Mouse (Mus musculus) CD4-positive helper T cell, adult 2 months (primary cell): ENCODE measurements around the gene Prune2.
"Not testable (repeated sequence)": the region's sequence is repeated elsewhere in the genome, so short reads cannot be mapped to it uniquely, and the experiment has no call there.

Experiments
- DNase-seq: peaks from one replicate; pipeline ENCODE4 v3.0.0-alpha.2; 2012; ENCODE audit warnings: low read depth, missing footprints, low spot score

The Prune2 gene

DNA sequence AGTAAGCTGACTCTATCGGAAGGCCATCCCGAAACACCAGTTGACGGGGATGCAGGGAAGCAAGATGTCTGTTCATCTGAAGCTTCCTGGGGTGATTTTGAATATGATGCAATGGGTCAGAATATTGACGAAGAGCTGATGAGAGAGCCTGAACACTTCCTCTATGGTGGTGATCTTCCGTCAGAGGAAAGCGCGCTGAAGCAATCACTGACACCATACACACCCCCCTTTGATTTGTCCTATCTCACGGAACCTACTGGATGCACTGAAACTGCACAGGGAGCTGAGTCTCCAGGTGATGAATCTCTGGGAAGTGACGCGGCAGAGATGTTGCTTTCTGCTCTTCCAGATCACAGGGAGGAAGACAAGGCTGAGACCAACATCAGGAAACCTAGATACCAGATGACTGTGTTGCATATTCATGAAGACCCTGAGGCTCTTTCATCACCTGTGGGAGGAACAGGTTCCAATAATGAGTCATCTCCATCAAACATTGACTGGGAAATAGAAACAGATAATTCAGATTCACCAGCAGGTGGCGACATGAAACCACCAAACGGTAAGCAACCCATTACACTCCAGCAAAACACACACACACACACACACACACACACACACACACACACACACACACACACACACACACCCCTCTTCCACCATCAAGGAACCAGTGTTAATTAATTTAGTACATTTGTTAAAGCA, 168.3 kb downstream of the Prune2 start:
- DNase-seq = peak; percentile 51

DNA sequence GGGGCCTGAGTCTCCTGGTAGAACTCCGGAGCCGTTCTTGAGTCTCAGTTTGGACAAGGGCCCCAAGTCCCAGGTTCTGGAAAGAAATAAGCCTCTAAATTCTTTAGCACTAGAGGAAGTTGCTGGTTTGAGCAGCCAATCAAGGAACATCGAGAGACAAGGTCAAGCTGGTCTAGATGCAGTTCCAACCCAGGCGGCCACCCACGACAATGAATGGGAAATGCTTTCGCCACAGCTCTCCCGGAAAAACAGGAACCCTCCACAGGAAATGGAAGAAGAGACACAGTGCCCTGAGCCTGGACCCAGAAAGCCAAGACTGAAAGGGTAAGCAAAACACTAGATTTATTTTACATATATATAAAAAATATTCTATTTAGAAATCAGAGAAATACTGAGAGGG, 169.5 kb downstream of the Prune2 start:
- no peak for DNase-seq

DNA sequence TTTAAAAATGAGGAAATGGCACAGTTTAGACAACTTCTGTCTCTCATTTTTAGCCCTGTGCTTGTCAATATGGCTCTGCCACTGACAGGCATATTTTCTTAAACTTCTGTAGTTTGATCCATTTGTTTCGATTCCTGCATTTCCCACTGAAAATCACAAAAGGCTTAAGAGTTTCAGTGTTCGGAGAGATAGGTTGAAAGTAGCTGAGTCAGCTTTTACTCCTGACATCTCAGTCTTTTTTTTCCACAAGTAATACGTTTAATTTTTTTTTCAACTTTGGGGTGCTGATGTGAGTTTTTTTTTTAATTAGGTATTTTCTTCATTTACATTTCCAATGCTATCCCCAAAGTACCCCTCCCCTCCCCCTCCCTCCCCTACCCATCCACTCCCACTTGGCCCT, 174.6 kb downstream of the Prune2 start:
- DNase-seq = no peak

DNA sequence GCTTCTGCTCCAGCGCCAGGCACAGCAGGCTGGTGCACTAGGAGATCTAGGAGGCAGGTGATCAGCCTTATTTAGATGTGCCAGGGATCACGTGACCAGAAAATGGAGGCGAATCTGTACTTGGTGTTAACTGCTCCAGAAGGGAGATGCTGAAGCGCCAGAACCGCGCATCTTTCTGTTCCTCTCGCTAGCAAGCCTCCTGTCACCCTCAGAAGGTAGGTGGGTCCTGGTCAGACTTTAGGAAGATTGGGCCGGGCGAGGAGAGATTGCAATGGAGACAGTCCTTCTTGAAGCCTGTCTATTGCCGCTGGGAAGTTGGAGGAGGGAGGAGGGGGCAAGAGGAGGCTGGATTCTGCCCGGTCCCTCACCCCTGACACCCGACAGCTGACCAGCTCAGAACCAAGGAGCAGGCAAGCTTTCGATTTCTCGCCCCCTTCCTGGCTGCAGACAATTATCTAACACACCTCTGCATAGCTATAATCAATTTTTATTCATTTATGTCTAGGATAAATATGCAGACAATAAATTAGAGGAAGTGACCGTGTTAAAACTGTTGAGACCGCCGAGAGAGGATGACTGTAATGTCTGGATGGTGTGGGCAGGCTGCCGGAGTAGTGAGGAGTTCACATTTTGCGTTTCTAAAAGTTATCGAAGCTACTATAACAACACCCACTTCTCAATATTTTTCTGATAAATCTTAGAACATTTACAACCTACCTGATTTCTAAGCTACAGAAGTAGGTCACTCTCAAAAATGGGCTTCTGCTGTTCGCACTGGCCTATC, 181.0 kb downstream of the Prune2 start:
- peak; percentile 8 for DNase-seq

DNA sequence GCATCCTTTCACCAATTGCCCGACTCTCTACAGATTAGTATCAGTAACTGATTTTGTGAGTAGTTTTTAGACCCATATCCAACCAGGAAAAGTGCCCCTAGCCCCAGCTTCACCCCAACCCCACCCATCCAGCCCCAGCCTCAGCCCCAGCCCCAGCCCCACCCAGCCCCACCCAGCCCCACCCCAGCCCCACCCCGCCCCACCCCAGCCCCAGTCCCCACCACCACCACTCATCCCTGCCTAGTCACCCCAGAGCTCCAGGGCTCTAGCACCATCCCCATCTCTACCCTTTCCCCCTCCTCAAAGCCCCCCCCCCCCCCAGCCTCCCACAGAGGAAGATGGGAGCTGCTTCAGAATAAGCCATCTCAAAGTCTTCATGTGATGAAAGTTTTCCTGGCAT, 181.7 kb downstream of the Prune2 start:
- DNase-seq = no peak

DNA sequence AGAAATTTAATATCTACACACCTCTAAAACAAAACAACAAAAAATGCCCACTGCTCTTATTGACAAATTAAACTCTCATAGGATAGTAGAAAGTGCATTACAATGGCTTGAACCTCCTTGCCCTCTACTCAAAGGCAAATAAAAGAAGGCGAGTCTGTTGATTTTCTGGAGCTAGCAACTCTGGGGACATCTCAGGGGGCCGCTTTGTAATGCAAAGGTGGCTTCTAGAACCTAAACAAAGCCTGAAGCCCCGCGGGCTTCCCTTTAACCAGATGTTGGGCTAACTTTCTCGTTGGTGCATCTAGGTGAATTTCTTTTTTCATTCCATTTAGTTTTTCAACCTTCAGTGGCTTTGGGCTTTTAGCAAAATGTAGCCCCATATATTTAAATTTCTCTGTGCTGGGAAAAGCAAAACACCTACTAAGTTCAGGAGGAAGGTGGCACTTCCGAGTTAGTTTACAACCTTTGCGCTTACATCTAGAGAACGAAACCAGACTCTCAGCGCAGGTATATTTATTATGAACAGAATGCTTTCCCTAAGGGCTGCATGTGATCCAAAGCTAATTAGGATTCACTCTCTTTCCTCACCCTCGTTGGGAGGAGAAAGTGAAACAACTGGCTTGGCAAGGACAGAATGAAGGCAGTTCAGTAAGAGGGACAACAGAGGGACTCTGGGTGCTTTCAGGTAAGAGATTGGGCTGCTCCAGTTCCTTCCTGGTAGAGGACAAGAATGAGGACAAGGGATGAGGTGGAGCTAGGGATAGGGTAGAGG, 182.4 kb downstream of the Prune2 start:
- DNase-seq = no peak

DNA sequence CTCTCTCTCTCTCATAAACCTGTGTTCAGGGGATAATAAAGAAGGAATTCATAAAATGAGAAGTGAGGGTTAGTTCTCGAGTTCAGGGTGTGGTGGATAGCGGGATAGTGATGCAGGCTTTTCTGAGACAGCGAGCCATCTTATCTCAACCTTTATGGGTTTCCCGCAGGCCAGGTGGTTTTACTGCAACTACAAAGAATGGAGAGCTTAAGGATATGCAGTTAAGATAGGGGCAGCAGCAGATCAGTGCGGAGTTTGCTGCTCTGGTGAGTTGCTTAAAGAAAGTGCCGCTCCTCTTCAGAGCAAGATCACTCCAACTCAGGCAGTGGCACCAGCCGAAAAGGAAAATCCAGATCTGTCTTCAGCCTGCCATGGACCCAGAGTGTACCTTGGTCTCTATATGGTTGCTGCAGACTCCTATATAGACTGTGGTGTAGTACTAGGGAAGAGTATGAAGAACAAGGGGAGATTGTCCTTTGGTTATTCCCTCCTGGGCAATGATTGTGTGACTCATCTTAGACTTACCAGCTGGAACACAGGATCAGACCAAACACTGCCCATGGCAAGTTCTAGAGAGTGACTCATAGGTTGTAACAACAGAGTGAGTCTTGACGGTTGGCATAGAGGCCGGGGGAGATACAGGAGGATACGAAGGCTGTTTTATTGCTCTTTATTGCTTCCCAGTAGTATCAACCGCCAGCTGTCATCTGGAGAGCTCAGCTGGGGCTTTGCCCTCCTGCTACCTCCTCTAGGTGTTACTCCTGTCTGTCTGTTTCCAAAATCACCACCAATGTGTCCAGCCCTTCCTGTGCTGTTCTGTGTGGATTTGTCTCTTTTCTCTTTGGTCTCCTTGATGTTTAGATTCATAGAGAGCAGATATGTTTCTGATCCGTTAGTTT, 184.3 kb downstream of the Prune2 start:
- DNase-seq = no peak

DNA sequence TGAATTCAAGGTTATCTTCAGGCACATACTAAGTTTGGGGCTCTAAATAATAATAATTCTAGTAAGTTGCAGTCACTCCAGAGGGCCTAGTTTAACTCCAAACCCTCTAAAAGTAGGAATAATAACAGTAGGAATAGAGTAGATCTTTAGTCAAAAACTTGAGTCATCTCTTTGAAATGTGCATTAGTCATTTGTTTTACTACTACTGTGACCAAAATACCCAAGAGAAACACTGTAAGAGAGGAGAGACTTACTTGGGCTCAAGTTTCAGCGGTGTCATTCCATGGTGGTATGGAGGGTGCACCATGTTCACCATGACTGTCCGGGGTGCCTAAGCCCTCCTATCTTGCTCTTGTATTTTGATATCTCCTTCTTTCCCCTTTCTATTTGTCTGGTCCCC, 187.3 kb downstream of the Prune2 start:
- DNase-seq = no peak

DNA sequence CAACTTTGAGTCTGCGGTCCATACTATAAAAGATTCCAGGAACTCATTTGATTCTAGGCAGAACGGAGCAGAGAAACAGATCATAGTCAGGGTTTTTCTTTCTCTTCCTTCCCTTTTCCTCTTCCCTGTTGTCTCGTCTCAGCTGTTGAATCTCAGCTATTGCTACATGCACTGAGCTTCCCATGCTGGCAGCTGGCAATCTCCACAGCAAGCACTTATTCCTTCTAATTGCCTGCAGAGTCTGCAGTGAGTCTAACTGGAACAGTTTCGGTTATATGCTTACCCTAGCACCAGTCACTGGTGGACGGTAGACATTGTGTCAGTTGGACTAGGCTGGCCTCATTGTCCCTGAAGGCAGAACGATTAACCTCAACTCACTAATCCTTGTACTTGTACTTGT, 188.3 kb downstream of the Prune2 start:
- DNase-seq = no peak

DNA sequence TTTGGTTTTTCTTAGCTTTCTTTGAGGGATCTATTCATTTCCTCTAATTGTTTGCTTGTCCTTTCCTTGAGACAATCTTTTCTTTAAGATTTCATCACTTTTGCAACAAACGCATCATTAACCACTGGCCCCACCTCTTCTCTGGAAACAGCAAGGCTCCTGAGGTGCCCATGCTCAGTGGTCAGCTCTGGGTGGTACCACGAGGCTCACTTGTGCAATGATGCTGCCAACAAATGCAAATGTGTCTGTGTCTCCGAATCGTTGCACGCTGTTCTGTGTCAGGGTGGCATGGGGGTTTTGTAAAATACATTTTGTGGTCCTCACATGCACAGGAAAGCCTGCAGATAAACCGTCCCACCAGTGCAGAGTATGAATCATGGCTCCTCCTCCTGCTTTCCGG, 194.1 kb downstream of the Prune2 start:
- DNase-seq = no peak

DNA sequence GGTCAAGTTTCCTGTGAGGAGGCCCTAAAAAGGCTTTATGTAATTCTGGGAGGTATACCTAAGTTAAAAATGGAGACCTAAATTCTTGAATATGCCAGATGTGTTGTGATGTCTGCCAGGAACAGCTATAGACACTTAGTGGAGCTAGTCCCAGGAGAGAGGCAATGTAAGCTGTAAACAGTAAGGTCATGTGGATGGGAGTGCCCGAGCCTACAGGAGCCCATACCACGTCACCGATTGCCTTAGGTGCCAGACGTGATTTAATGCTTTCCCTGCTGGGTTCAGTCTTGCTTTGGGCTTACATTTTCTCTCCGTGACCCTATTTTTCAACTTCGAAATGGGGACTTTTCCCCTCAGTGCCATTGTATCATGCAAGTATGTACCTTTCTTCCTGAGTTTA, 195.9 kb downstream of the Prune2 start:
- no peak for DNase-seq

DNA sequence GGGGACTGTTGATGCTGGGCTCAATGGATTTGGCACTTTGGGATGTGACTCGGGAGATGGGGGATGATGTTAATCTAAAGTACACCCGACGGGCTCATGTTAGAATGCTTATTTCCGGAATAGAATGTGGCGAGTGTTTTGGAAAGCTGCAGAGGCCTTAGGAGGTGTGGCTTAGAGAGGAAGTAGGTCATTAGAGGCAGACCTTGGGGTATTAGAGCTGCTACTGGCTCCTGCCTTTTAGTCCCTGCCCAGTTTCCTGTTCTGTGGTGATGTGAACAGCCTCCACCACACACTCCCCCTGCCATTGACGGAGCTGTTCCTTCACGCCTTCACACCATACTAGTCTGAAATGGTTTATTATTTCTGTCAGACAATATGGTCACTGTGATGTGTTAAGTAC, 196.5 kb downstream of the Prune2 start:
- DNase-seq = no peak

DNA sequence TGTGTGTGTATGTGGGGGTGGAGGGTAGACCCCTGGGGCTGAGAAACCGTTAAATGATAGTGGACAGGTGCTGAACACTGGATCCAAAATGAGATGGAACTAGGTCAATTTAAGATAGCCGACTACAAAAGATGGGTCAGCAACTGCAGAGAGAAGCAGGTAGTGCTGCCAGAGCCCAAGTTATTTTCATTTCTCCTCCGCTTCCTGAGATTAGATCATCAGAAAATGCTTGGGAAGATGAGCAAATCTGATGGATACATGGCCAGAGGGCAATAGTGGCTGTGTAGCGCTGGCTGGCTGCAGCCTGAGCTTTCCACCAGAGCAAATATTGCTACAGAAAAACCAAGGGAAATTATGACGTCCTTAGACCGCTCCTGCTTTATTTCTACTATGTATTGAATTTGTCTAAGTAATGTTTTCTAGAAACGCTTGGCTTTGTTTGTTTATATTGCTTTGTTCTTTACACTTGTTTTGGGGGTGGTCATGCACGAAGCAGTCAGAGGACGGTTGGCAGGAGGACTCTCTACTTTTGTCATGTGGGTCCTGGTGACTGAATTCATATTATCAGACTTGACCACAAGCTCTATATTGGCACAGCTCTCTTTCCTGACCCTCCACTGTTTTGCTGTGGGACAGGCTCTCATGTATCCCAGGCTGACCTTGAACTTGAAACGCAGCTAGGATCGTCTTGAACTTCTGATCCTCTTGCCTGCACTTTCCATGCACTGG, 198.2 kb downstream of the Prune2 start:
- DNase-seq = no peak

DNA sequence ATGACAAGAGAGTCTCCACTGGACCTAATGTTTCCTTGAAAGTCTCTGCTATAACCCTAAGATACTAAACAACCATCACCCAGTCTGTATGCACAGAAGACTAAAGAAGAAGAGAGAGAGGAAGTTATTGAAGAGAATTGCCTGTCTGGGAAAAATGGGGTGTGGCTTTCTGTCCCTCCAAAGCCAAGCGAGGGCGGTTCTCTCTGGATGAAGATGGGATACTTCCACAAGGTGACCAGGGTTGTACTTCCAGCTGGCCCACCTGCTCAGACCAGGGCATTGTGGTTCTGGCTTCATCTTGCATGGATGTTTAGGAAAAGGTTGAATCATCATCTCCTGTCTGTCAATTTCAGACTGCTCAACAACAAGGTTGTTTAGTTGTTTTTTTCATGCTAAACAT, 199.3 kb downstream of the Prune2 start:
- no peak for DNase-seq

DNA sequence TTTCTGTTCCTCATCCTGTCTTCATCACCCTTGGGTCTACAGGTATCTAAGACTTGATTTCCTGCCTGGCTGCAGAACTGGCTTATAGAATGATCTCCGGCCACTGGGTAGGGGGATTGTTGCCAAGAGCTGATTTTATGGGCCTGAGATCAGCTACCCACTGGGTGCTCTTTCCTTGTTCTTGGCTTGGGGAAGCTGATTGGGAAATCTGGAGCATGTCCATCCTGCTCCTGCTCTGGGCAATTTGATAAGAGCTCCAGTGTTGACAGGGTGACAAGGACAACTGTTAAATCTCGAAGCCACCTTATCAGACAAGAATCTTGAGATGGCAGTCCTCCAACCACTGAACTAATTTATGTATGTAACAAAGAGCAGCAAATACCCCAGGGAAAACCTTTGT, 203.8 kb downstream of the Prune2 start:
- DNase-seq = no peak

DNA sequence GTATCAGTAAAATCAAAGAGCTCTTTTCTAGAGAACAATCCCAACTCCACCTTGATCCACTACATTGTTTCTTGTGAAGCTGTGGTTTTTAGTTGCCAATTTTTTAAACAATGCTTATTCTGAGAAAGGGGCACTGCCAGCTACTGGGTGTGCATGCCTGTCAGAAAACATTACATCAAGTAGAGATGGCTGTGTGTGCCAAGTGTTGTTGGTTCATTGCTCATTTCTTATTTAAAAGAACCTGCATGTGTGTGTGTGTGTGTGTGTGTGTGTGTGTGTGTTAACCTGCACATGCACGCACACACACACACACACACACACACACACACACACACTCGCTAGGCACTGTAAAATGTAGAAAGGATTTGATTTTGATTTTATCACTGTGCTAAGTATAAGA, 204.3 kb downstream of the Prune2 start:
- DNase-seq = no peak

DNA sequence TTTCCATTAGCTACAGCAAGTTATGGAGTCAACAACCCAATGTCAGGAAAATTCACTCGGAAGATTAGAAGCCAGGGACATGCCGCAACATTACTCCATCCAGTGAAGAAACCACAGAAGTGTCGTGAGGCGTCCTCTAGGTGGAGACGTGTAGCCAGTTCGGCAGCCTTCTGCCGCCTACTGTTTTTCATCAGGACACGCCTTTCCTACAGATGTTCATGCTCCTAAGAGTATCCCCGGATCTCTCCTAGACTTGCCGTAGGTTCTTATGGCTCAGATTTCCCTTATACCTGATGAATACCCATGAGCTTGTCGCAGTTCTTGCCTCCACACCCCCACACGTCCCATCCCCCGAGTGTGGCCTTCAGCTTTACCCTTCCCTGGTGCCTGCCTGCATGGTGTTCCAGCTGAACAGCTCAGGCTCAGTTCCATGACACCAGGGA, 207.6 kb downstream of the Prune2 start:
- DNase-seq = peak; percentile 57

DNA sequence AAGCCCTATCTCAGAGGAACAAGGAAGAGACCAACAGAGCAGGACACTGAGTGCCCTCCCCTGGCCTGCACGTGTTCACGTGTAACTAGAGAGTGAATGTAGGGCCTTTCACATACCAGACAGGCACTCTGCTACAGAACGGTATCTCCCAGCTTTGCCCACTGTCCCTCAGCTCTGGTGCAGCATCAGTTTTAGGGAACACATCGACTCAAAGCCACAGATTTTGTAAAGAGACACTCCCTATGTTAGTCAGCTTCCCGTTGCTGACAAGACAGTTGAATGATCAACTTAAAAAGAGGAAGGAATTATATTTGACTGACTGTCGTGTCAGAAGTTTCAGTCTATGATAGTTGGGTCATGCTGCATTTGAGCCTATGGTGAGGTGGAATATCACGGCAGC, 210.4 kb downstream of the Prune2 start:
- no peak for DNase-seq

DNA sequence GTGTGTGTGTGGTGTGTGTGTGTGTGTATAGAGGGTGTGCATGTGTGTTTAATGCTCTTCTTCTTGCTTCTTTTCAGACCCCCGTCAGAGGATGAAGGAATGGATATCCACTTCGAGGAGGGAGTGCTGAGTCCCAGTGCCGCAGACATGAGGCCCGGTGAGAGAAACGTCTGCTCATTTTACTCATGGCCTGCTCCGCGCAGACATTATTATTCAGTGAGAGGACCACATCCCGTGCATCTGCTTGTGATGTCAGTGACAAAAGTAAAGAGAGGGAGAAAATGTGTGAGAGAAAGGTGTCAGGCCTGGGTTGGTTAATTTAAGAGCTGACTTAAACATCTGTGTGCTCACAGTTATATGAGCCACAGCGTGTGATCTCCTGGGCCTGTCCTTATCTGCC, 212.3 kb downstream of the Prune2 start:
- no peak for DNase-seq

DNA sequence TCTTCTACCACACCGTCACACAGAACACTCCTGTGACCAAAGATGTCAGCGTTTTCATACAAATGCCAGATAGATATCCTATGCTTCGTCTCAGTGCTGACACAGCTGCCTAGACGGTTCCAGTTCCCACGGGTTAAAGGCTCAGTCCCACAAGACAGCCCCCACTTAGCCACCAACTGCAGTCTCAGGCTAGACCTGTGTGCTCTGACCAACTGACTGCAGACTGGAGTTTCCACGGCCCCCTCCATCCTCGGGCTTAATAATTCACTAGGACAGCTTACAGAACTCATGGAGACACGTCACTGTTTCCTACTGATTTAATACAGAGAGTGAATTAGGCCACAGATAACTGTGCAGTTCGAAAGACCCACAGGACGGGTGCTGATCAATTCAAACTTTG, 213.8 kb downstream of the Prune2 start:
- DNase-seq = no peak

DNA sequence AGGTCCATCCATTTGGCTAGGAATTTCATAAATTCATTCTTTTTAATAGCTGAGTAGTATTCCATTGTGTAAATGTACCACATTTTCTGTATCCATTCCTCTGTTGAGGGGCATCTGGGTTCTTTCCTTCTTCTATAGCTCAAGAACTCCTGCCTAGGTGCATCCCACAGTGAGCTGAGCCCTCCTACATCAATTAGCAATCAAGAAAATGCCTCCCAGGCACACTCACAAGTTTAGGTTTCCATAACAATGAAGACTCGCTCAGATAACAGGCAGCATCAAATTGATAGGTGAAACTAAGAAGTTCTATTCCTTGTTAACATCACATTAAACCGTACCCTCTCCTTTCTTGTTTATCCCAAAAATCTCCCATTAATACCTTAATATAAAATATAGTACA, 218.6 kb downstream of the Prune2 start:
- not testable (repeated sequence) for DNase-seq
